Mouse (Mus musculus): ENCODE measurements around the gene Ldlrad2. TPM values are rescaled to one million over a fixed set of nuclear protein-coding genes. Genes with fewer than 3 reads are reported as not detected.

Ldlrad2 gene
- polyA plus RNA-seq (2017; shearing (Covaris generic)) = not detected

GRCm38 (mm10) chr4:137574469-137574868 lies at the start of gene Ldlrad2:
Ldlrad2 (minus strand) TSS chr4:137574569.

GRCm38 (mm10) chr4:137593601-137594495 lies 19.5 kb upstream of the Ldlrad2 start, which contains the start of gene Usp48:
Usp48 (plus strand) TSS chr4:137593755.

Other genes starting within 250 kb of the Ldlrad2 start
- 916 TPM for gene Cdc42, start 216.8 kb downstream of the Ldlrad2 start, polyA plus RNA-seq (2017; shearing (Covaris generic))
- not detected for gene Cela3a, start 164.8 kb downstream of the Ldlrad2 start, polyA plus RNA-seq (2017; shearing (Covaris generic))
- gene Cela3b, start 144.0 kb downstream of the Ldlrad2 start, polyA plus RNA-seq (2017; shearing (Covaris generic)) = not detected
- gene 1700013G24Rik, start 121.3 kb downstream of the Ldlrad2 start, polyA plus RNA-seq (2017; shearing (Covaris generic)) = not detected
- not detected for gene Hspg2, start 105.8 kb downstream of the Ldlrad2 start, polyA plus RNA-seq (2017; shearing (Covaris generic))
- gene Usp48, start 19.2 kb upstream of the Ldlrad2 start, polyA plus RNA-seq (2017; shearing (Covaris generic)) = 157 TPM
- 2.3 TPM for gene Rap1gap, start 90.2 kb upstream of the Ldlrad2 start, polyA plus RNA-seq (2017; shearing (Covaris generic))
- 0.57 TPM for gene Alpl, start 221.8 kb upstream of the Ldlrad2 start, polyA plus RNA-seq (2017; shearing (Covaris generic))

All from effector memory CD4-positive, alpha-beta T cell, adult 5 months (primary cell).